Mouse (Mus musculus) liver, embryonic 15.5 days (tissue): ENCODE results near the gene Serpina1f. TPM values are rescaled to one million over a fixed set of nuclear protein-coding genes. Genes with fewer than 3 reads are reported as not detected.

ENCODE experiments used
- polyA plus RNA-seq: library from polyadenylated mRNA; unstranded; fragments of >200 nt; fragmentation: Nextera tagmentation; extraction: Ambion mirVana; gene quantifications from 2 replicates; pipeline ENCODE4 v1.2.1, GENCODE M21; 2015

Serpina1f gene
- polyA plus RNA-seq, 1 experiment from 2014 or later = 0.05 TPM

Other genes with a start within 250 kb of the Serpina1f start
- gene Ifi27l2b, start 238.3 kb downstream of the Serpina1f start, polyA plus RNA-seq = not detected in 2 replicates
- 1.0 and 1.3 TPM in 2 replicates for gene Ppp4r4, start 163.2 kb downstream of the Serpina1f start, polyA plus RNA-seq
- gene Serpina10, start 64.1 kb downstream of the Serpina1f start, polyA plus RNA-seq = 44.0 and 44.7 TPM in 2 replicates
- gene Serpina6, start 38.3 kb downstream of the Serpina1f start, polyA plus RNA-seq = 1,444 and 1,483 TPM in 2 replicates
- gene Serpina16, start 19.4 kb downstream of the Serpina1f start, polyA plus RNA-seq = 0.17 TPM in 1 of 2 replicates, not detected in the other
- 369 and 460 TPM in 2 replicates for gene Serpina1d, start 78.1 kb upstream of the Serpina1f start, polyA plus RNA-seq
- 949 and 1,166 TPM in 2 replicates for gene Serpina1b, start 134.8 kb upstream of the Serpina1f start, polyA plus RNA-seq
- 688 and 858 TPM in 2 replicates for gene Serpina1a, start 168.0 kb upstream of the Serpina1f start, polyA plus RNA-seq
- gene Serpina1c, start 209.4 kb upstream of the Serpina1f start, polyA plus RNA-seq = 365 and 458 TPM in 2 replicates